Mouse (Mus musculus) B cell, adult 62 days (primary cell): ENCODE data around the gene Cyp2j8. TPM values are rescaled to one million over a fixed set of nuclear protein-coding genes. Genes with fewer than 3 reads are reported as not detected.

ENCODE experiments used
- total RNA-seq: library from RNA; stranded (reverse); gene quantifications from 4 replicates; pipeline ENCODE4 v1.2.4, GENCODE M21; 2023

Cyp2j8 gene
- total RNA-seq: not detected in 4 replicates

DNA sequence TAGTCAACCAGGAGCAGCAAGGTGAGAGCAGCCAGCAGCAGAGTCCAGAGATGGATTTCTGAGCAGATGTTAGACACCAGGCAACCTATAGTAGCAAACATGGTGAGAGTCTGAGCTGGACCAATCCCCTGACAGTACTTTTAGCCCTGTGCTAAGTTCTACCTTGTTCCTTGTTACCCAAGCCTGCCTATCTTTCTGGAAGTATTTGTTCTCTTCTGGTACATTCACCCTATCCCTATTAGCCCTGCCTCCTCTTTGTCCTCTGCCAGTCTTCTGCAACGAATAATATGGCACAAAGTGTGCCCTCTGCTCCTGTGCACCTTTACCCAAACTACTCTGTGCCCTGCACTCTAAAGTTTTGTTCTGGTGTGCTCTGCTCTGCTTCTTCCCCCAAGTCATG is at the start of gene Cyp2j8:
TSS of gene Cyp2j8 (minus strand) at position 101 of the 400 bp plus-strand sequence.

GRCm38 (mm10) chr4:96553133-96553819 is 46.1 kb upstream of the Cyp2j8 start, which contains the start of gene Cyp2j6:
Gene Cyp2j6 (minus strand): TSS chr4:96553661.

Other genes with a start within 250 kb of the Cyp2j8 start
- not detected in 4 replicates for gene Cyp2j11, start 158.7 kb downstream of the Cyp2j8 start, total RNA-seq
- gene Cyp2j6, start 46.3 kb upstream of the Cyp2j8 start, total RNA-seq: not detected in 4 replicates
- not detected in 4 replicates for gene Cyp2j9, start 84.2 kb upstream of the Cyp2j8 start, total RNA-seq
- not detected in 4 replicates for gene Cyp2j5, start 156.8 kb upstream of the Cyp2j8 start, total RNA-seq